Mouse (Mus musculus): ENCODE measurements at regions not wholly inside any gene's neighbourhood (a gene's known extent, or its start where the extent isn't known, plus 50 kb on each side); places are given as distances from the start of the nearest gene placed in this dataset.

DNA sequence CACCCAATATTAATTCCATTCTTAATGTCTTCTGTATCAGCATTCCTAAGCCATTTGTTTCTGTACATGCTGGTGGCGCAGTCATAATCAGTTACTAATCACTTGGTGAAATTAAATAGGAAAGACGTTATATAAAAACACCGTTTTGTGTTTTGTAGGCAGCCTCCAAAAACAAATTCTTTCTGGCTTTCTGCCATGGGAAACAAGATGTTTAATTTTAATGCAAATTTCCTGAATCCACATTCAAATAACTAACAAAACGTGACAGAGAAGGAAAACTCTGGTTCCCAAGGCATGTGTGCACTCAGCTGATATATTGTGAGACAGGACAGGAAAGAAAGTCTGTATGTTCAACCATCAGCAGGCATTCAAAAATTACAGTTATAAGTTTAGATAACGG is 97.6 kb downstream of the Lyplal1 start:
- TF ChIP-seq CTCF (IDR thresholded peaks at IDR 0.05; ENCODE audit: low read depth, low read length) (no peak), POLR2A (IDR thresholded peaks at IDR 0.05; ENCODE audit: extremely low read depth, insufficient read depth, low read length) (no peak)

All from liver, adult 2 months (tissue).